Mouse (Mus musculus): ENCODE data around the gene Fam169a. TPM values are rescaled to one million over a fixed set of nuclear protein-coding genes. Genes with fewer than 3 reads are reported as not detected.
"Not testable (repeated sequence)": the region's sequence is repeated elsewhere in the genome, so short reads cannot be mapped to it uniquely, and the experiment has no call there.

The Fam169a gene
- total and polyA plus RNA-seq, 3 experiments = 0.42 to 0.79 TPM; not detected in 1

DNA sequence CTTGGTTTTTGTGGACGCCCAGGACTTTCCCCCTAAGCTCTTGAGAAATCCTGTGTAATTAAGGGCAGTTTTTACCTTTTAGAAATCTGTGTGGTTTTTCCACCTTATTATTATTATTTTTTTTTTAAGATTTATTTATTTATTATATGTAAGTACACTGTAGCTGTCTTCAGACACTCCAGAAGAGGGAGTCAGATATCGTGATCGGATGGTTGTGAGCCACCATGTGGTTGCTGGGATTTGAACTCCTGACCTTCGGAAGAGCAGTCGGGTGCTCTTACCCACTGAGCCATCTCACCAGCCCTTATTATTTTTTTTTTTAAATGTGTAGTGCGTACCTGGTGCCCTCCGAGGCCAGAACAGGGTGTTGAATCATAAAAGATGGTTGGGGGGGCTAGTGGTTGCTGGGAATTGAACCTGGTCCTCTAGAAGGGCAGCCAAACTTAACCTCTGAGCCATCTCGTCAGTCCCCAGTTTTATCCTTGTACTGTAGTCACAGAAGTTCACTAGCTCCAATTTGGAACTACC is 71.4 kb downstream of the Fam169a start:
- peaks cover 18 to 47% of the 10 kb centered on the region in 2 experiments for H3K36me3 ChIP-seq (replicated peaks in 1 of 2; ENCODE audit: control insufficient read depth in 1 of 2, insufficient read depth in 1 of 2, low read length in 1 of 2)
- peaks cover 0 to 23% of the 10 kb centered on the region in 2 experiments; a peak in 2 of 4 replicates for H3K4me1 ChIP-seq (ENCODE audit: control insufficient read depth in 1 of 2, insufficient read depth in 2 of 2)
- H3K9ac ChIP-seq (ENCODE audit: insufficient read depth, low read depth) = peak overlapping the region; percentile 89
- peak; percentile 29 for DNase-seq (ENCODE audit: extremely low read depth)
- H3K27ac ChIP-seq (ENCODE audit: insufficient read depth, low read depth); H3K9me3 ChIP-seq (replicated peaks; ENCODE audit: low read length); H3K27me3 ChIP-seq (replicated peaks); dilution Hi-C loops (cut with MboI; ENCODE audit: extremely low pct_ligation_motif_present, extremely low pct_unique_long_range_greater_than_20kb, low sequenced_read_pairs); in situ Hi-C loops (cut with MboI; ENCODE audit: low pct_ligation_motif_present, low pct_unique_long_range_greater_than_20kb, low sequenced_read_pairs): not testable (repeated sequence)
- H3K4me2 ChIP-seq (ENCODE audit: insufficient read depth, low read depth, poor library complexity, severe bottlenecking) = peak overlapping the region; percentile 93
- H3K79me2 ChIP-seq (replicated peaks; ENCODE audit: control insufficient read depth, extremely low read depth, insufficient read depth, poor library complexity, severe bottlenecking) = peaks cover 32% of the 10 kb centered on the region
- TF ChIP-seq MYC (IDR thresholded peaks at IDR 0.05; ENCODE audit: low read depth, low read length) (peak; percentile 68; the same call in 1 of the 2 replicates), TBP (conservative IDR thresholded peaks at IDR 0.05; ENCODE audit: low read depth, low read length) (0 out of 2 replicates have a peak, but pooled peaks have one; percentile 69), CTCF (conservative IDR thresholded peaks at IDR 0.05 in 1 of 2, IDR thresholded peaks at IDR 0.05 in 1 of 2; ENCODE audit: low read depth in 2 of 2, low read length in 2 of 2) (peak in 1 of 2 experiments; percentile 18; a peak in 1 of 4 replicates)
- H3K4me3 ChIP-seq (replicated peaks in 1 of 3; ENCODE audit: low read depth in 2 of 3, low read length in 2 of 3, poor library complexity in 1 of 3) = peak overlapping the region; percentile 84 to 95 (median 90)

DNA sequence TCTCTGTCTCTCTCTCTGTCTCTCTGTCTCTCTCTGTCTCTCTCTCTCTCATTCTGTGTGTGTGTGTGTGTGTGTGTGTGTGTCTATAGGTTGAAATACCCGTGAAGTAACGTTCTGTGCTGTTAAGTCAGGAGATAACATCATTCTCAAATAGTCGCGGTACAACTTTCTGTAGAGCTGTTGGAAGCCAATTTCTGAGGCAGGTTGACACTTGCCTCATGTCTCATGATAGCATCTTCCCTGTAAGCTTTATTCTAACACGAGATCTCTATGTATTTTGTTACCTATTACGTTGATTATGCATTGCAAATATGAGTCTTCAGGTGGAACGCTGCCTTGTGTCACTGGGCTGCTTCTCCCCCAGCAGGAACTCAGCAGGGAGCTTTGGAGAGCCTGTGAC is 75.2 kb downstream of the Fam169a start:
- H3K36me3 ChIP-seq (replicated peaks in 1 of 2; ENCODE audit: control insufficient read depth in 1 of 2, insufficient read depth in 1 of 2, low read length in 1 of 2) = peaks cover 25 to 53% of the 10 kb centered on the region in 2 experiments
- in situ Hi-C loops (cut with MboI; ENCODE audit: low pct_ligation_motif_present, low pct_unique_long_range_greater_than_20kb, low sequenced_read_pairs) (no loop called here), dilution Hi-C loops (cut with MboI; ENCODE audit: extremely low pct_ligation_motif_present, extremely low pct_unique_long_range_greater_than_20kb, low sequenced_read_pairs) (no loop called here)
- H3K4me2 ChIP-seq (ENCODE audit: insufficient read depth, low read depth, poor library complexity, severe bottlenecking) = no peak overlapping the region
- no peak overlapping the region for H3K27ac ChIP-seq (ENCODE audit: insufficient read depth, low read depth)
- no peak overlapping the region for H3K9ac ChIP-seq (ENCODE audit: insufficient read depth, low read depth)
- H3K27me3 ChIP-seq (replicated peaks) = no peaks in the 10 kb centered on the region
- H3K4me1 ChIP-seq (ENCODE audit: control insufficient read depth in 1 of 2, insufficient read depth in 2 of 2) = peaks cover 0 to 20% of the 10 kb centered on the region in 2 experiments; a peak in 2 of 4 replicates
- TF ChIP-seq CTCF (conservative IDR thresholded peaks at IDR 0.05 in 1 of 2, IDR thresholded peaks at IDR 0.05 in 1 of 2; ENCODE audit: low read depth in 2 of 2, low read length in 2 of 2) (no peak), USF1 (IDR thresholded peaks at IDR 0.05; ENCODE audit: low read depth, low read length) (no peak), NRF1 (IDR thresholded peaks at IDR 0.05; ENCODE audit: low read depth, low read length) (no peak), MYC (IDR thresholded peaks at IDR 0.05; ENCODE audit: low read depth, low read length) (no peak), EP300 (IDR thresholded peaks at IDR 0.05; ENCODE audit: low read length) (no peak), ETS1 (conservative IDR thresholded peaks at IDR 0.05; ENCODE audit: low read depth, low read length) (no peak), CHD2 (IDR thresholded peaks at IDR 0.05; ENCODE audit: low read length) (no peak), JUN (IDR thresholded peaks at IDR 0.05; ENCODE audit: insufficient read depth, low read depth, low read length) (no peak), IRF4 (IDR thresholded peaks at IDR 0.05; ENCODE audit: low read depth, low read length) (no peak), RCOR1 (conservative IDR thresholded peaks at IDR 0.05; ENCODE audit: low read depth, low read length) (no peak), SIN3A (IDR thresholded peaks at IDR 0.05; ENCODE audit: low read length) (no peak), MAZ (IDR thresholded peaks at IDR 0.05; ENCODE audit: low read depth, low read length) (no peak), RAD21 (IDR thresholded peaks at IDR 0.05; ENCODE audit: low read depth, low read length) (no peak), USF2 (conservative IDR thresholded peaks at IDR 0.05; ENCODE audit: low read depth, low read length) (no peak), HCFC1 (IDR thresholded peaks at IDR 0.05; ENCODE audit: low read depth, low read length) (no peak), GABPA (IDR thresholded peaks at IDR 0.05; ENCODE audit: insufficient replicate concordance, low read depth, low read length) (no peak), ZKSCAN1 (IDR thresholded peaks at IDR 0.05; ENCODE audit: borderline replicate concordance, low read depth, low read length) (no peak), JUND (conservative IDR thresholded peaks at IDR 0.05; ENCODE audit: low read depth, low read length) (no peak)
- DNase-seq (ENCODE audit: extremely low read depth) = no peak
- H3K9me3 ChIP-seq (replicated peaks; ENCODE audit: low read length) = no peaks in the 10 kb centered on the region
- no peak overlapping the region for H3K4me3 ChIP-seq (replicated peaks in 1 of 3; ENCODE audit: low read depth in 2 of 3, low read length in 2 of 3, poor library complexity in 1 of 3)
- H3K79me2 ChIP-seq (replicated peaks; ENCODE audit: control insufficient read depth, extremely low read depth, insufficient read depth, poor library complexity, severe bottlenecking) = peaks cover 22% of the 10 kb centered on the region

Measured in CH12.LX (cell line).